ENCODE assay signal across 8 mouse cellular contexts in genomic region chr19:8662337-8662736, GRCm38 (mm10). TPM values are rescaled to one million over a fixed set of nuclear protein-coding genes. Genes with fewer than 3 reads are reported as not detected.
A peak's percentile ranks its signal among the peaks of the same experiment; 100 is the strongest.
DNase-seq lines count a peak whose midpoint lies in the region; ATAC-seq lines count a peak whose summit lies in the region.

No protein-coding gene starts in this region.

- H3K9me3 ChIP-seq in heart, embryonic 15.5 days (replicated peaks) = no peaks in the 10 kb centered on the region
- H3K9me3 ChIP-seq in liver, embryonic 11.5 days (ENCODE audit: control insufficient read depth, low read length) = no peaks in the 10 kb centered on the region

- peak overlapping the region; percentile 53 for H3K9ac ChIP-seq in heart, embryonic 15.5 days
- peak overlapping the region; percentile 28 for H3K9ac ChIP-seq in liver, embryonic 11.5 days (ENCODE audit: low read depth, low read length)

- H3K4me1 ChIP-seq in heart, embryonic 15.5 days (replicated peaks) = peaks cover 20% of the 10 kb centered on the region
- no peaks in the 10 kb centered on the region; the same call in 1 of the 2 replicates for H3K4me1 ChIP-seq in liver, embryonic 11.5 days (replicated peaks; ENCODE audit: control insufficient read depth, insufficient read depth, low read length)

- H3K27ac ChIP-seq in heart, embryonic 15.5 days = no peak overlapping the region
- no peak overlapping the region for H3K27ac ChIP-seq in liver, embryonic 11.5 days (ENCODE audit: low read depth, low read length)

- H3K4me2 ChIP-seq in heart, embryonic 15.5 days = peak overlapping the region; percentile 94
- H3K4me2 ChIP-seq in liver, embryonic 11.5 days = peak overlapping the region; percentile 89

- WGBS in heart, embryonic 15.5 days = 2% methylated on average over 11 of the region's 11 CpGs
- WGBS in liver, embryonic 11.5 days = 3% methylated on average over 11 of the region's 11 CpGs

- peak; percentile 14 for DNase-seq in urinary bladder, postnatal 10 days (ENCODE audit: low spot score)
- no peak for DNase-seq in urinary bladder, postnatal 4 days (ENCODE audit: low spot score in 2 of 2)
- DNase-seq in embryo, embryonic 11.5 days (ENCODE audit: low read depth, low spot score) = peak; percentile 41
- DNase-seq in kidney, postnatal 14 days = peak; percentile 46
- DNase-seq in liver, embryonic 11.5 days (ENCODE audit: low spot score) = peak; percentile 75
- peak; percentile 59 for DNase-seq in naive thymus-derived CD4-positive, alpha-beta T cell, adult 2 months (ENCODE audit: low read depth)
- DNase-seq in testis, postnatal 10 days (ENCODE audit: low spot score) = peak; percentile 81

- H3K27me3 ChIP-seq in heart, embryonic 15.5 days = peaks cover 6% of the 10 kb centered on the region
- no peaks in the 10 kb centered on the region for H3K27me3 ChIP-seq in liver, embryonic 11.5 days (replicated peaks; ENCODE audit: control insufficient read depth, insufficient read depth, low read length)

- ATAC-seq in heart, embryonic 15.5 days (replicated peaks; ENCODE audit: insufficient number of reproducible peaks, insufficient read depth, low FRiP score, low read depth) = peak; percentile 19
- peak; percentile 68 for ATAC-seq in liver, embryonic 11.5 days (replicated peaks; ENCODE audit: low FRiP score)

- no peaks in the 10 kb centered on the region for H3K36me3 ChIP-seq in heart, embryonic 15.5 days
- no peaks in the 10 kb centered on the region for H3K36me3 ChIP-seq in liver, embryonic 11.5 days (ENCODE audit: control insufficient read depth, insufficient read depth, low read length)

- H3K4me3 ChIP-seq in heart, embryonic 15.5 days = peak overlapping the region; percentile 55
- peak overlapping the region; percentile 45 for H3K4me3 ChIP-seq in liver, embryonic 11.5 days (ENCODE audit: low read depth, low read length)

RNA-seq across cellular contexts. Expression of gene Chrm1, which starts 1.3 kb away (rescaled TPM):
- 0.05 and 0.24 TPM in 2 replicates for polyA plus RNA-seq in heart, embryonic 15.5 days (2015; fragmentation: Nextera tagmentation; extraction: Ambion mirVana)
- polyA plus RNA-seq in liver, embryonic 11.5 days (2014; fragmentation: Nextera tagmentation; extraction: Ambion mirVana) = 0.12 TPM in 1 of 2 replicates, not detected in the other

RNA-seq across cellular contexts. Expression of gene Slc22a6, which starts 44.5 kb away (rescaled TPM):
- polyA plus RNA-seq in heart, embryonic 15.5 days (2015; fragmentation: Nextera tagmentation; extraction: Ambion mirVana) = not detected in 2 replicates
- not detected in 2 replicates for polyA plus RNA-seq in liver, embryonic 11.5 days (2014; fragmentation: Nextera tagmentation; extraction: Ambion mirVana)

Comparison
In these comparisons a context has a peak if more than half of its experiments do, and no peak if none do; other contexts are left out.
1. DNase-seq: peak in urinary bladder, postnatal 10 days (single experiment), embryo, embryonic 11.5 days (single experiment), kidney, postnatal 14 days (single experiment), liver, embryonic 11.5 days (single experiment), naive thymus-derived CD4-positive, alpha-beta T cell, adult 2 months (single experiment) and testis, postnatal 10 days (single experiment); none in urinary bladder, postnatal 4 days (0 of 2).